Mouse (Mus musculus): ENCODE measurements around the gene Rnf183. TPM values are rescaled to one million over a fixed set of nuclear protein-coding genes. Genes with fewer than 3 reads are reported as not detected.
A peak's percentile ranks its signal among the peaks of the same experiment; 100 is the strongest.
"Not testable (repeated sequence)": the region's sequence is repeated elsewhere in the genome, so short reads cannot be mapped to it uniquely, and the experiment has no call there.

Rnf183 gene
- total RNA-seq (2021), result not detected
- long read RNA-seq, experiment 1, result 0 reads
- long read RNA-seq, experiment 2, result 0 reads

GRCm38 (mm10) chr4:62435081-62435480 is at the start of gene Rnf183:
Rnf183 (minus strand) TSS chr4:62435252.
- no peak for DNase-seq (ENCODE audit: low spot score in 2 of 2)
- intact Hi-C loops (cut with DNase I), result no loop called here

- no peak for DNase-seq (ENCODE audit: low spot score in 2 of 2)
- intact Hi-C loops (cut with DNase I), result no loop called here
Measured at GRCm38 (mm10) chr4:62480709-62481605, 45.9 kb upstream of the Rnf183 start.

GRCm38 (mm10) chr4:62479937-62480708 is 45.1 kb upstream of the Rnf183 start, which contains the start of gene Bspry:
Bspry (plus strand) TSS chr4:62480053.
- DNase-seq (ENCODE audit: low spot score in 2 of 2), result no peak
- intact Hi-C loops (cut with DNase I), result no loop called here

- DNase-seq (ENCODE audit: low spot score in 2 of 2); intact Hi-C loops (cut with DNase I): not testable (repeated sequence)
Measured at GRCm38 (mm10) chr4:62479593-62479936, 44.5 kb upstream of the Rnf183 start.

GRCm38 (mm10) chr4:62477542-62478244 is 42.6 kb upstream of the Rnf183 start:
- intact Hi-C loops (cut with DNase I), result no loop called here
- no peak for DNase-seq (ENCODE audit: low spot score in 2 of 2)

- intact Hi-C loops (cut with DNase I), result no loop called here
- no peak for DNase-seq (ENCODE audit: low spot score in 2 of 2)
Measured at GRCm38 (mm10) chr4:62475793-62476192, 40.7 kb upstream of the Rnf183 start.

GRCm38 (mm10) chr4:62475131-62475530 is 40.1 kb upstream of the Rnf183 start:
- intact Hi-C loops (cut with DNase I), result no loop called here
- DNase-seq (ENCODE audit: low spot score in 2 of 2), result no peak

- intact Hi-C loops (cut with DNase I), result loop anchor here (5.0 kb wide), 1 partner anchor 65 kb away; the partner anchor contains the start of genes Cdc26 and Prpf4
- DNase-seq (ENCODE audit: low spot score in 2 of 2), result peak in 1 of 2 experiments; percentile 45
Measured at GRCm38 (mm10) chr4:62472071-62472470, 37.0 kb upstream of the Rnf183 start.

- DNase-seq (ENCODE audit: low spot score in 2 of 2), result peak; percentile 78 to 88
- intact Hi-C loops (cut with DNase I), result loop anchor here (5.0 kb wide), 1 partner anchor 63 kb away; the partner anchor contains the start of genes Cdc26 and Prpf4
Measured at GRCm38 (mm10) chr4:62470598-62471051, 35.6 kb upstream of the Rnf183 start, which contains the start of gene Wdr31. Wdr31 (minus strand) TSS chr4:62470896.

- intact Hi-C loops (cut with DNase I), result no loop called here
- no peak for DNase-seq (ENCODE audit: low spot score in 2 of 2)
Measured at GRCm38 (mm10) chr4:62468158-62468557, 33.1 kb upstream of the Rnf183 start.

- intact Hi-C loops (cut with DNase I), result no loop called here
- DNase-seq (ENCODE audit: low spot score in 2 of 2), result no peak
Measured at GRCm38 (mm10) chr4:62463124-62463523, 28.1 kb upstream of the Rnf183 start.

GRCm38 (mm10) chr4:62460348-62460747 is 25.3 kb upstream of the Rnf183 start:
- intact Hi-C loops (cut with DNase I), result no loop called here

GRCm38 (mm10) chr4:62459081-62459480 is 24.0 kb upstream of the Rnf183 start:
- intact Hi-C loops (cut with DNase I), result loop anchor here (5.0 kb wide), 1 partner anchor 43 kb away; the partner anchor contains the start of gene Hdhd3
- DNase-seq (ENCODE audit: low spot score in 2 of 2), result peak; percentile 49 to 74

More at GRCm38 (mm10) chr4:62460348-62460747, 25.3 kb upstream of the Rnf183 start:
- no peak for DNase-seq (ENCODE audit: low spot score in 2 of 2)

GRCm38 (mm10) chr4:62454995-62455394 is 19.9 kb upstream of the Rnf183 start:
- intact Hi-C loops (cut with DNase I), result loop anchor here (1.0 to 5.0 kb wide), 2 partner anchors 47 to 309 kb away; partner anchors contain the start of gene Hdhd3
- peak; percentile 48 to 55 for DNase-seq (ENCODE audit: low spot score in 2 of 2)

GRCm38 (mm10) chr4:62440986-62441385 is 5.9 kb upstream of the Rnf183 start:
- intact Hi-C loops (cut with DNase I), result no loop called here
- no peak for DNase-seq (ENCODE audit: low spot score in 2 of 2)

- intact Hi-C loops (cut with DNase I), result no loop called here
- no peak for DNase-seq (ENCODE audit: low spot score in 2 of 2)
Measured at GRCm38 (mm10) chr4:62440544-62440943, 5.5 kb upstream of the Rnf183 start.

- DNase-seq (ENCODE audit: low spot score in 2 of 2), result no peak
- intact Hi-C loops (cut with DNase I), result no loop called here
Measured at GRCm38 (mm10) chr4:62439793-62440192, 4.7 kb upstream of the Rnf183 start.

- intact Hi-C loops (cut with DNase I), result no loop called here
- no peak for DNase-seq (ENCODE audit: low spot score in 2 of 2)
Measured at GRCm38 (mm10) chr4:62437871-62438270, 2.8 kb upstream of the Rnf183 start.

GRCm38 (mm10) chr4:62437256-62437778 is 2.3 kb upstream of the Rnf183 start:
- no peak for DNase-seq (ENCODE audit: low spot score in 2 of 2)
- intact Hi-C loops (cut with DNase I), result no loop called here
